Mouse (Mus musculus) cerebellum, adult 18-20 months (tissue): ENCODE results near the gene Ccdc173.
"Not testable (repeated sequence)": the region's sequence is repeated elsewhere in the genome, so short reads cannot be mapped to it uniquely, and the experiment has no call there.

ENCODE experiments used
- DNase-seq, 2 experiments: peaks; one replicate each; pipeline ENCODE4 v3.0.0; 2021

Ccdc173 gene

GRCm38 (mm10) chr2:69789429-69790069, at the start of gene Ccdc173, which contains the start of gene Phospho2:
Gene Ccdc173, minus strand, starts transcription at chr2:69789575.
Gene Phospho2, plus strand, starts transcription at chr2:69789623.
- peak; percentile 98 to 99 for DNase-seq

GRCm38 (mm10) chr2:69838707-69839106, 49.3 kb upstream of the Ccdc173 start:
- DNase-seq, result no peak

GRCm38 (mm10) chr2:69837996-69838395, 48.6 kb upstream of the Ccdc173 start:
- DNase-seq, result no peak

GRCm38 (mm10) chr2:69837244-69837967, 48.0 kb upstream of the Ccdc173 start:
- DNase-seq, result no peak

- no peak for DNase-seq
Measured at GRCm38 (mm10) chr2:69830116-69830515, 40.7 kb upstream of the Ccdc173 start.

GRCm38 (mm10) chr2:69829680-69830079, 40.3 kb upstream of the Ccdc173 start:
- DNase-seq, result no peak

- DNase-seq, result no peak
Measured at GRCm38 (mm10) chr2:69828031-69828430, 38.7 kb upstream of the Ccdc173 start.

- peak; percentile 76 to 81 for DNase-seq
Measured at GRCm38 (mm10) chr2:69826380-69826779, 37.0 kb upstream of the Ccdc173 start.

GRCm38 (mm10) chr2:69825898-69826297, 36.5 kb upstream of the Ccdc173 start:
- DNase-seq, result peak; percentile 20 to 45

- DNase-seq, result peak in 1 of 2 experiments; percentile 41
Measured at GRCm38 (mm10) chr2:69823129-69823677, 33.8 kb upstream of the Ccdc173 start.

- peak; percentile 45 to 76 for DNase-seq
Measured at GRCm38 (mm10) chr2:69822361-69823128, 33.2 kb upstream of the Ccdc173 start.

GRCm38 (mm10) chr2:69821711-69822110, 32.3 kb upstream of the Ccdc173 start, which contains the start of gene Klhl23:
Gene Klhl23, plus strand, starts transcription at chr2:69821944.
- no peak for DNase-seq

- no peak for DNase-seq
Measured at GRCm38 (mm10) chr2:69820201-69820600, 30.8 kb upstream of the Ccdc173 start.

- DNase-seq, result no peak
Measured at GRCm38 (mm10) chr2:69818350-69819085, 29.1 kb upstream of the Ccdc173 start.

- DNase-seq, result no peak
Measured at GRCm38 (mm10) chr2:69816575-69816974, 27.2 kb upstream of the Ccdc173 start.

GRCm38 (mm10) chr2:69811349-69811748, 22.0 kb upstream of the Ccdc173 start:
- DNase-seq, result not testable (repeated sequence)

- no peak for DNase-seq
Measured at GRCm38 (mm10) chr2:69810169-69810568, 20.8 kb upstream of the Ccdc173 start.

GRCm38 (mm10) chr2:69804663-69805062, 15.3 kb upstream of the Ccdc173 start:
- not testable (repeated sequence) for DNase-seq

- DNase-seq, result no peak
Measured at GRCm38 (mm10) chr2:69803756-69804155, 14.4 kb upstream of the Ccdc173 start.

- DNase-seq, result peak; percentile 51 to 62
Measured at GRCm38 (mm10) chr2:69802911-69803312, 13.5 kb upstream of the Ccdc173 start.

- no peak for DNase-seq
Measured at GRCm38 (mm10) chr2:69790722-69791121, 1.3 kb upstream of the Ccdc173 start.

GRCm38 (mm10) chr2:69790285-69790684, 910 bp upstream of the Ccdc173 start:
- peak; percentile 87 to 90 for DNase-seq
